Mouse (Mus musculus): ENCODE data around the gene Gdf15. TPM values are rescaled to one million over a fixed set of nuclear protein-coding genes. Genes with fewer than 3 reads are reported as not detected.

The Gdf15 gene
- total RNA-seq, 4 experiments from 2014 or later = 1.8 to 3.5 (median 3.0) TPM

DNA sequence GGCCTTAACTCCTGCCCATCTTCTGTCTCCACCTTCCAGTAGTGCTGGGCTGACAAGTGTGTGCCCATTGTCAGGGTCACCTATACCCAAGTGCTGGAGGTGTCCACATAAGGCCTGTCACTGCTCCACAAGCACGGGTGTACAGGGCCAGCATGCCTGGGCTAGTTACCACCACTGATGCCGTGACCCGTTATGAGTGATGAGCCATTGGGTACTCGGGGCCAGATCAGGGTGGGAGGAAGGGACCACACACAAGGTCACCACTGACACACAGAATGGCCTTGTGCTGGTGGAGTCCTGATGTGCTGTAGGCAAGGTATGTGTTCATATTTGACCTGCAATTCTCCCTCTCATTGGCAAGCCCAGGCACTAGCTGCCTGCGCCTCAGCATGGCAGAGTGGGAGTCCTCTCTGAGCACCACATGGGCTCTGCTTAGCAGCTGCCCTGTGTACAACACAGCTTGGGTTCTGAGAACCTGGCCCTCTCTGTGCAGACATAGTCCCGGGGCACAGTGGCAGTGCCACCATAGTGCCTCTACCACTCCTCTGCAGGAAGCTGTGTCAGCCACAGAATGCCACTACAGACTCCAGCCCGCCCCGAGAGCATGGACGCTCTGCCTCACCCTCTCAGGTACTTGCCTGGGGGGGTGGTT lies 47.5 kb downstream of the Gdf15 start:
- peak; percentile 79 for DNase-seq

DNA sequence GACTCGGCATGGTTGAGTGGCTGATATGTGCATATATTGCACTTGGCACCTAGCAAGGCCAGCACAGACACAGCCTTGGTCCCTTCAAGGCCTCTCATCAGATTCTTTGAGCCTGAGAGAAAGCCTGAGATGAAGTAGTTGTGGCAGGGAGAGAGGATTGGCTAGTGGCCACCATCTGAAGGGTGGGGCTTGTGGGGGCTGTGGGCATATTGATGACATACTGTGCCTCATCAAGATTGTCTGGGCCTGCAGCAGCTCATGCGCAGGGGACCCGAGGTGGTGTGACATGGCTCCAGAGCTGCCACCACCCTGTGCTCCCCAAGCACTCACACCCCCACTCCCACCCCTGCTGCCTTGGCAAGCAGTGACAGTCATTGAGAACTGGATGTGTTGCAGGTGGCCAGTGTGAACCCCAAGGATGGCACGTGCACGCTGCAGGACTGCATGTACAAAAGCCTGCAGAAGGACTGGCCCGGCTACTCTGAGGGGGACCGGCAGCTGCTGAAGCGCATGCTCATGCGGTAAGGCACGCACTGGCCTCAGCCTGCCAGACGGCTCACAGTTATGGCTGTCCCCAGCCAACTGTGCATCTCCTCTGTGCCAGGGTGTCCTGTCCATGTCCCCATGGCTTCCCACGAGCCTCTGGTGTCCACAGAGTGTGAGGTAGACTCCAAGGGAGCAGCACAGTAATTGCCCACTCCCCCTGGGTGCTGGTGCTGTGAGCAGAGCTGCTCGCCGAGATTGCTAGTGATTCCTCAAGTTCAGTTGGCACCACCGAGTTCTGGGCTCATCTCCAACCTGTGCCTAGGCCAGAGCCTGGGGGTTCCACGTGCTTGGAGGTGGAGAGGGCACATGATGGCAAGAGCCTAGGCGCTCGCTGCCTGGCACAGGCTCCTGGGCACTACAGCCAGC lies 48.5 kb downstream of the Gdf15 start:
- no peak for DNase-seq

Other genes starting within 250 kb of the Gdf15 start
- gene Crtc1, start 192.9 kb downstream of the Gdf15 start, total RNA-seq (2022) = 10 to 100 TPM; 25.3 to 52.7 (median 36.5) TPM
- gene Klhl26, start 155.5 kb downstream of the Gdf15 start, total RNA-seq (2022) = 10 to 100 TPM; 27.3 to 35.8 (median 30.6) TPM
- 10 to 100 TPM; 27.2 to 44.6 (median 31.0) TPM for gene Tmem59l, start 145.1 kb downstream of the Gdf15 start, total RNA-seq (2022)
- gene Crlf1, start 139.3 kb downstream of the Gdf15 start, total RNA-seq (2022) = 1 to 10 TPM in 1 of 4 experiments, under 1 TPM in 2, not detected in 1; 0.51 to 1.5 (median 0.59) TPM
- 100 to 1,000 TPM; 126 to 165 (median 148) TPM for gene Rex1bd, start 125.7 kb downstream of the Gdf15 start, total RNA-seq (2022)
- 1,000 to 10,000 TPM; 1,217 to 1,378 (median 1,304) TPM for gene Uba52, start 121.7 kb downstream of the Gdf15 start, total RNA-seq (2022)
- 100 to 1,000 TPM; 352 to 405 (median 379) TPM for gene Fkbp8, start 104.7 kb downstream of the Gdf15 start, total RNA-seq (2022)
- 10 to 100 TPM; 77.1 to 86.6 (median 80.3) TPM for gene Kxd1, start 104.5 kb downstream of the Gdf15 start, total RNA-seq (2022)
- gene Ell, start 93.0 kb downstream of the Gdf15 start, total RNA-seq (2022) = 10 to 100 TPM; 25.2 to 38.3 (median 30.3) TPM
- gene Isyna1, start 38.1 kb downstream of the Gdf15 start, total RNA-seq (2022) = 100 to 1,000 TPM; 124 to 207 (median 158) TPM
- gene Ssbp4, start 23.6 kb downstream of the Gdf15 start, total RNA-seq (2022) = 100 to 1,000 TPM in 2 of 4 experiments, 10 to 100 TPM in 2; 69.3 to 158 (median 120) TPM
- 1 to 10 TPM; 1.5 to 4.4 (median 3.2) TPM for gene Lrrc25, start 16.3 kb downstream of the Gdf15 start, total RNA-seq (2022)
- 100 to 1,000 TPM; 129 to 163 (median 131) TPM for gene Pgpep1, start 27.9 kb upstream of the Gdf15 start, total RNA-seq (2022)
- gene Lsm4, start 40.8 kb upstream of the Gdf15 start, total RNA-seq (2022) = 100 to 1,000 TPM in 1 of 4 experiments, 10 to 100 TPM in 3; 81.4 to 101 (median 86.6) TPM
- gene Jund, start 66.5 kb upstream of the Gdf15 start, total RNA-seq (2022) = 100 to 1,000 TPM; 187 to 329 (median 253) TPM
- under 1 TPM in 3 of 4 experiments, not detected in 1; 0.07 to 0.09 (median 0.08) TPM for gene Iqcn, start 71.0 kb upstream of the Gdf15 start, total RNA-seq (2022)
- not detected for gene Gm3336, start 86.1 kb upstream of the Gdf15 start, total RNA-seq (2022)
- gene Pde4c, start 91.3 kb upstream of the Gdf15 start, total RNA-seq (2022) = under 1 TPM; 0.26 to 0.86 (median 0.30) TPM
- 10 to 100 TPM; 59.6 to 90.1 (median 74.4) TPM for gene Rab3a, start 122.2 kb upstream of the Gdf15 start, total RNA-seq (2022)
- gene Mpv17l2, start 128.5 kb upstream of the Gdf15 start, total RNA-seq (2022) = 100 to 1,000 TPM; 106 to 166 (median 126) TPM
- gene Pik3r2, start 144.3 kb upstream of the Gdf15 start, total RNA-seq (2022) = 10 to 100 TPM; 44.0 to 73.8 (median 57.9) TPM
- 10 to 100 TPM; 17.8 to 37.7 (median 26.5) TPM for gene Mast3, start 172.6 kb upstream of the Gdf15 start, total RNA-seq (2022)
- under 1 TPM; 0.11 to 0.75 (median 0.22) TPM for gene Il12rb1, start 176.0 kb upstream of the Gdf15 start, total RNA-seq (2022)
- gene Arrdc2, start 207.3 kb upstream of the Gdf15 start, total RNA-seq (2022) = 10 to 100 TPM; 11.7 to 17.7 (median 14.5) TPM
- 1 to 10 TPM; 4.2 to 4.7 (median 4.4) TPM for gene Kcnn1, start 230.8 kb upstream of the Gdf15 start, total RNA-seq (2022)
- 10 to 100 TPM; 48.5 to 68.7 (median 51.3) TPM for gene Ccdc124, start 241.5 kb upstream of the Gdf15 start, total RNA-seq (2022)